Mouse (Mus musculus): ENCODE measurements around the gene Fcgrt. TPM values are rescaled to one million over a fixed set of nuclear protein-coding genes. Genes with fewer than 3 reads are reported as not detected.

The Fcgrt gene
- total and polyA plus RNA-seq, 3 experiments, result 0.13 to 0.16 TPM; not detected in 1

DNA sequence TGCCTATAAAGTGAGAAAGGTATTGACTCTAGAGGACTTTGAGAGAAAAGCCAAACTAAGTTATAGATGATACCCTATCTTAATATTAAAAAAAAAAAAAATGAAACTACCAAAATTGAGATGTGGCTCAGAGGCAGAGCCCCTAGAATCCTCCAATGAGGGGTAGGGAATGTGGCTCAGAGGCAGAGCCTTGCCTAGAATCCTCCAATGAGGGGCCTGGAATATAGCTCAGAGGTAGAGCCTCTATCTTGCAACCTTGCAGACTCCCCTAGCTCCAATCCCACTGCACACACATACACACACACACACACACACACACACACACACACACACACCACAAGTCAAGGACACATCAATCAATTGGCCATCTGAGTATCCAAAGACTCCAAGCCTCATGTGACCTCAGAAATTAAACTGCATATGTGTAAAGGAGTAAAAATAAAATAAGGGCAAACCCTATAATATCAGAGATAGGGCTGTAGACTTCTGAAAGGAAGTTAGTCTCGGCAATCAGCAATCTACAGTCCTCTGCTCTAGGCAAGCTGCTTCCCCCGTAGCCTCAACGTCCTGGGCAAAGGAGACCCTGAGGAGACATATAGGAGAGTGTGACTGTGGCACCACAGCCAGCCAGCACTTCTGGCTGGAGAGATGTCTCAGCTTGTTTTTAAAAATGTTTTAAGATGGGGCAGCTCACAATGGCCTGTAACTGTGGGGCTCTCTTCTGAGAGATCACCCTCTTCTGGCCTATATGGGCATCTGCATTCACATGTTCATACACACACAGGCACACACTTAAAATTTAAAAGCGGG is 36.3 kb downstream of the Fcgrt start:
- in situ Hi-C loops (cut with MboI; ENCODE audit: low pct_ligation_motif_present, low pct_unique_long_range_greater_than_20kb, low sequenced_read_pairs) (no loop called here), dilution Hi-C loops (cut with MboI; ENCODE audit: extremely low pct_ligation_motif_present, extremely low pct_unique_long_range_greater_than_20kb, low sequenced_read_pairs) (no loop called here)
- Histone ChIP-seq H3K4me3 (replicated peaks in 1 of 3; ENCODE audit: low read depth in 2 of 3, low read length in 2 of 3, poor library complexity in 1 of 3) (no peak overlapping the region), H3K4me2 (ENCODE audit: insufficient read depth, low read depth, poor library complexity, severe bottlenecking) (no peak overlapping the region), H3K4me1 (ENCODE audit: control insufficient read depth in 1 of 2, insufficient read depth in 2 of 2) (peaks cover 2 to 40% of the 10 kb centered on the region in 2 experiments), H3K27ac (ENCODE audit: insufficient read depth, low read depth) (no peak overlapping the region), H3K27me3 (replicated peaks) (no peaks in the 10 kb centered on the region), H3K9ac (ENCODE audit: insufficient read depth, low read depth) (no peak overlapping the region), H3K36me3 (replicated peaks in 1 of 2; ENCODE audit: control insufficient read depth in 1 of 2, insufficient read depth in 1 of 2, low read length in 1 of 2) (peaks cover 0 to 45% of the 10 kb centered on the region in 2 experiments), H3K79me2 (replicated peaks; ENCODE audit: control insufficient read depth, extremely low read depth, insufficient read depth, poor library complexity, severe bottlenecking) (peaks cover 52% of the 10 kb centered on the region), H3K9me3 (replicated peaks; ENCODE audit: low read length) (no peaks in the 10 kb centered on the region)
- DNase-seq (ENCODE audit: extremely low read depth), result no peak
- no peak for TF ChIP-seq MXI1 (IDR thresholded peaks at IDR 0.05; ENCODE audit: low read depth, low read length)
- 0 out of 4 replicates have a peak, but pooled peaks of 1 of the 2 experiments have one; percentile 32 for TF ChIP-seq CTCF (conservative IDR thresholded peaks at IDR 0.05 in 1 of 2, IDR thresholded peaks at IDR 0.05 in 1 of 2; ENCODE audit: low read depth in 2 of 2, low read length in 2 of 2)
- TF ChIP-seq ZC3H11A (IDR thresholded peaks at IDR 0.05; ENCODE audit: low read depth, low read length), result no peak

DNA sequence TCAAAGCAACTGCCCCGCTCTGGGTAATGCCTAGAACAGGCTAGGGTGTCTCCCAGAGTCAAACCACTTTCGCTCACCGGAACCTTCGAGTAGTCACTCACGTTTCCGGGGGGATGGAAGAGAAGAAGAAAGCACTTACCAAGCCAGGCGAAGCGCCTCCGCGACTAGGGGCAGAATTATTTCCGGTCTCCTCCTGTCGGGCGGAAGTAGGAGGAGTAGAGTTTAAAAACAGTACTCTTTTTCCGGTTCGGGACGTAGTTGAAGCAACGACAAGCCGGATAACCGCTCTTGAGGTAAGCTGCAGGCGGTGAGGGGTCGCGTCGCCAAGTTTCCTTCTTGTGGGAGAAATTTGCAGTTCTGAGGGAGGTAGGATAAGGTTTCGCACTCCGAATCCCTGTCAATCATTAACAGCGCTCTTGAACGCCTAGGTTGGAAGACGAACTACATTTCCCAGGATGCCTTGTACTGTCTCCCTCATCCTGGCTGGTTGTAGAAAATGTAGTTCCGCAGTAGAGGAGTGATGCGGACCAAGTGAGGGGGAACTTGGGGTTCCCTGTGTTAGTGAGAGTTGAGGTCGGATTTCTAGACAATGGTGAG is 41.3 kb downstream of the Fcgrt start, which contains the start of the genes Nosip and Prrg2:
Nosip (plus strand) TSS at position 191 of the 597 bp plus-strand sequence.
Prrg2 (minus strand) TSS at position 439 of the 597 bp plus-strand sequence.
- Histone ChIP-seq H3K27me3 (replicated peaks) (no peaks in the 10 kb centered on the region), H3K4me1 (ENCODE audit: control insufficient read depth in 1 of 2, insufficient read depth in 2 of 2) (peaks cover 5 to 36% of the 10 kb centered on the region in 2 experiments), H3K79me2 (replicated peaks; ENCODE audit: control insufficient read depth, extremely low read depth, insufficient read depth, poor library complexity, severe bottlenecking) (peaks cover 35% of the 10 kb centered on the region), H3K9me3 (replicated peaks; ENCODE audit: low read length) (no peaks in the 10 kb centered on the region), H3K36me3 (replicated peaks in 1 of 2; ENCODE audit: control insufficient read depth in 1 of 2, insufficient read depth in 1 of 2, low read length in 1 of 2) (peaks cover 0 to 28% of the 10 kb centered on the region in 2 experiments), H3K4me2 (ENCODE audit: insufficient read depth, low read depth, poor library complexity, severe bottlenecking) (peak within 1 kb of the TSS; percentile 87), H3K27ac (ENCODE audit: insufficient read depth, low read depth) (peak within 1 kb of the TSS; percentile 75), H3K4me3 (replicated peaks in 1 of 3; ENCODE audit: low read depth in 2 of 3, low read length in 2 of 3, poor library complexity in 1 of 3) (peak within 1 kb of the TSS; percentile 82 to 99 (median 94)), H3K9ac (ENCODE audit: insufficient read depth, low read depth) (peak within 1 kb of the TSS; percentile 97)
- peak; percentile 98 for DNase-seq (ENCODE audit: extremely low read depth)
- in situ Hi-C loops (cut with MboI; ENCODE audit: low pct_ligation_motif_present, low pct_unique_long_range_greater_than_20kb, low sequenced_read_pairs), result no loop called here
- dilution Hi-C loops (cut with MboI; ENCODE audit: extremely low pct_ligation_motif_present, extremely low pct_unique_long_range_greater_than_20kb, low sequenced_read_pairs), result no loop called here
- TF ChIP-seq POLR2A (IDR thresholded peaks at IDR 0.05; ENCODE audit: low read depth, low read length) (peak; percentile 91), JUND (conservative IDR thresholded peaks at IDR 0.05; ENCODE audit: low read depth, low read length) (no peak; the same call in 1 of the 2 replicates), MYC (IDR thresholded peaks at IDR 0.05; ENCODE audit: low read depth, low read length) (peak; percentile 85), TBP (conservative IDR thresholded peaks at IDR 0.05; ENCODE audit: low read depth, low read length) (peak; percentile 96), EP300 (IDR thresholded peaks at IDR 0.05; ENCODE audit: low read length) (no peak), MEF2A (IDR thresholded peaks at IDR 0.05; ENCODE audit: borderline replicate concordance, low read depth, low read length) (peak; percentile 56), NELFE (IDR thresholded peaks at IDR 0.05; ENCODE audit: low read depth, low read length) (peak; percentile 81), USF1 (IDR thresholded peaks at IDR 0.05; ENCODE audit: low read depth, low read length) (no peak), ZMIZ1 (IDR thresholded peaks at IDR 0.05; ENCODE audit: low read depth, low read length) (peak; percentile 79; the same call in 1 of the 2 replicates), PAX5 (IDR thresholded peaks at IDR 0.05; ENCODE audit: low read length) (no peak), NRF1 (IDR thresholded peaks at IDR 0.05; ENCODE audit: low read depth, low read length) (no peak), POLR2AphosphoS2 (IDR thresholded peaks at IDR 0.05; ENCODE audit: low read depth, low read length) (no peak; the same call in 1 of the 2 replicates), MAFK (IDR thresholded peaks at IDR 0.05; ENCODE audit: insufficient replicate concordance, low read length) (no peak), GABPA (IDR thresholded peaks at IDR 0.05; ENCODE audit: insufficient replicate concordance, low read depth, low read length) (no peak; the same call in 1 of the 2 replicates), SMC3 (IDR thresholded peaks at IDR 0.05; ENCODE audit: low read depth, low read length) (no peak; the same call in 1 of the 2 replicates), ZKSCAN1 (IDR thresholded peaks at IDR 0.05; ENCODE audit: borderline replicate concordance, low read depth, low read length) (no peak), UBTF (IDR thresholded peaks at IDR 0.05; ENCODE audit: low read depth, low read length) (no peak), JUN (IDR thresholded peaks at IDR 0.05; ENCODE audit: insufficient read depth, low read depth, low read length) (no peak), ELF1 (IDR thresholded peaks at IDR 0.05; ENCODE audit: low read depth, low read length) (peak; percentile 93), USF2 (conservative IDR thresholded peaks at IDR 0.05; ENCODE audit: low read depth, low read length) (no peak), SIN3A (IDR thresholded peaks at IDR 0.05; ENCODE audit: low read length) (peak; percentile 96), ZC3H11A (IDR thresholded peaks at IDR 0.05; ENCODE audit: low read depth, low read length) (no peak), RAD21 (IDR thresholded peaks at IDR 0.05; ENCODE audit: low read depth, low read length) (no peak), HCFC1 (IDR thresholded peaks at IDR 0.05; ENCODE audit: low read depth, low read length) (peak; percentile 91), CHD1 (IDR thresholded peaks at IDR 0.05; ENCODE audit: low read depth, low read length) (no peak), MAZ (IDR thresholded peaks at IDR 0.05; ENCODE audit: low read depth, low read length) (peak; percentile 96), CHD2 (IDR thresholded peaks at IDR 0.05; ENCODE audit: low read length) (no peak), CTCF (conservative IDR thresholded peaks at IDR 0.05 in 1 of 2, IDR thresholded peaks at IDR 0.05 in 1 of 2; ENCODE audit: low read depth in 2 of 2, low read length in 2 of 2) (no peak; a peak in 1 of 4 replicates), RCOR1 (conservative IDR thresholded peaks at IDR 0.05; ENCODE audit: low read depth, low read length) (no peak; the same call in 1 of the 2 replicates), MXI1 (IDR thresholded peaks at IDR 0.05; ENCODE audit: low read depth, low read length) (peak; percentile 84)
